Mouse (Mus musculus) liver, adult 2 months (tissue): Measurements from ENCODE around the gene Npb.

Experiments used
- CTCF ChIP-seq: fragments of 200-500 bp; IDR thresholded peaks from 2 replicates; pipeline ENCODE4 v1.5.1; 2011; ENCODE audit warnings: low read depth, low read length, control low read depth
- POLR2A ChIP-seq: fragments of 200-500 bp; IDR thresholded peaks from 2 replicates; pipeline ENCODE4 v1.6.1; 2011; ENCODE audit warnings: low read length, control low read depth; ENCODE audit not compliant: insufficient read depth; ENCODE audit errors: extremely low read depth

GRCm38 (mm10) chr11:120657301-120657700, 49.0 kb downstream of the Npb start:
- TF ChIP-seq POLR2A (no peak), CTCF (no peak)
